Mouse (Mus musculus) frontal cortex, postnatal 25 days (tissue): ENCODE measurements around the gene Uqcr10.
"Not testable (repeated sequence)": the region's sequence is repeated elsewhere in the genome, so short reads cannot be mapped to it uniquely, and the experiment has no call there.

Source experiments
- DNase-seq, 2 experiments: peaks; one replicate each; pipeline ENCODE4 v3.0.0; 2022; ENCODE audit warnings: low spot score in 2 of 2

Uqcr10 gene

GRCm38 (mm10) chr11:4715596-4715995 lies 11.5 kb upstream of the Uqcr10 start:
- DNase-seq, result no peak

- DNase-seq, result no peak
Measured at GRCm38 (mm10) chr11:4714727-4715126, 10.6 kb upstream of the Uqcr10 start.

GRCm38 (mm10) chr11:4712822-4713221 lies 8.7 kb upstream of the Uqcr10 start:
- no peak for DNase-seq

GRCm38 (mm10) chr11:4710188-4710587 lies 6.0 kb upstream of the Uqcr10 start:
- not testable (repeated sequence) for DNase-seq

- no peak for DNase-seq
Measured at GRCm38 (mm10) chr11:4705178-4705577, 1.0 kb upstream of the Uqcr10 start.

- no peak for DNase-seq
Measured at GRCm38 (mm10) chr11:4703688-4704071, 462 bp downstream of the Uqcr10 start.

GRCm38 (mm10) chr11:4700726-4701125 lies 3.4 kb downstream of the Uqcr10 start:
- DNase-seq, result no peak

- DNase-seq, result peak in 1 of 2 experiments; percentile 50
Measured at GRCm38 (mm10) chr11:4697043-4697983, 6.8 kb downstream of the Uqcr10 start.

GRCm38 (mm10) chr11:4692162-4692561 lies 12.0 kb downstream of the Uqcr10 start:
- DNase-seq, result no peak

- no peak for DNase-seq
Measured at GRCm38 (mm10) chr11:4691213-4691612, 12.9 kb downstream of the Uqcr10 start.

GRCm38 (mm10) chr11:4690353-4690752 lies 13.8 kb downstream of the Uqcr10 start:
- no peak for DNase-seq

- DNase-seq, result no peak
Measured at GRCm38 (mm10) chr11:4688632-4689380, 15.3 kb downstream of the Uqcr10 start.

GRCm38 (mm10) chr11:4687874-4688273 lies 16.3 kb downstream of the Uqcr10 start:
- DNase-seq, result no peak

- DNase-seq, result no peak
Measured at GRCm38 (mm10) chr11:4687027-4687426, 17.1 kb downstream of the Uqcr10 start.

- no peak for DNase-seq
Measured at GRCm38 (mm10) chr11:4685510-4685909, 18.6 kb downstream of the Uqcr10 start.

GRCm38 (mm10) chr11:4685071-4685470 lies 19.1 kb downstream of the Uqcr10 start:
- no peak for DNase-seq

- DNase-seq, result no peak
Measured at GRCm38 (mm10) chr11:4684186-4684585, 20.0 kb downstream of the Uqcr10 start.

- no peak for DNase-seq
Measured at GRCm38 (mm10) chr11:4683516-4683915, 20.6 kb downstream of the Uqcr10 start.

- no peak for DNase-seq
Measured at GRCm38 (mm10) chr11:4680126-4680525, 24.0 kb downstream of the Uqcr10 start.

GRCm38 (mm10) chr11:4679441-4679832 lies 24.7 kb downstream of the Uqcr10 start:
- DNase-seq, result no peak

GRCm38 (mm10) chr11:4678700-4679440 lies 25.3 kb downstream of the Uqcr10 start:
- DNase-seq, result peak in 1 of 2 experiments; percentile 37

- no peak for DNase-seq
Measured at GRCm38 (mm10) chr11:4677250-4677872, 26.8 kb downstream of the Uqcr10 start.
